Mouse (Mus musculus) small intestine, adult 2 months (tissue): Measurements from ENCODE around the gene Plscr3.

ENCODE experiments used
- CTCF ChIP-seq: fragments of 200-500 bp; IDR thresholded peaks from 2 replicates; pipeline ENCODE4 v1.5.1; 2012; ENCODE audit warnings: low read depth, mild to moderate bottlenecking, control low read depth, inconsistent platforms, low read length, moderate library complexity, mixed read lengths; ENCODE audit not compliant: insufficient replicate concordance, insufficient read length; ENCODE audit errors: extremely low read depth
- POLR2A ChIP-seq: fragments of 200-500 bp; IDR thresholded peaks from 2 replicates; pipeline ENCODE4 v1.6.1; 2012; ENCODE audit warnings: low read depth, mild to moderate bottlenecking, control low read depth, inconsistent platforms, low read length, moderate library complexity

- TF ChIP-seq CTCF (no peak), POLR2A (no peak)
Measured at GRCm38 (mm10) chr11:69884240-69884639, 38.1 kb downstream of the Plscr3 start.
